Mouse (Mus musculus): Measurements from ENCODE around the gene Shb. TPM values are rescaled to one million over a fixed set of nuclear protein-coding genes. Genes with fewer than 3 reads are reported as not detected.

Gene Shb
- total and polyA plus RNA-seq, 2 experiments from 2014 or later: 7.4 to 54.8 TPM

DNA sequence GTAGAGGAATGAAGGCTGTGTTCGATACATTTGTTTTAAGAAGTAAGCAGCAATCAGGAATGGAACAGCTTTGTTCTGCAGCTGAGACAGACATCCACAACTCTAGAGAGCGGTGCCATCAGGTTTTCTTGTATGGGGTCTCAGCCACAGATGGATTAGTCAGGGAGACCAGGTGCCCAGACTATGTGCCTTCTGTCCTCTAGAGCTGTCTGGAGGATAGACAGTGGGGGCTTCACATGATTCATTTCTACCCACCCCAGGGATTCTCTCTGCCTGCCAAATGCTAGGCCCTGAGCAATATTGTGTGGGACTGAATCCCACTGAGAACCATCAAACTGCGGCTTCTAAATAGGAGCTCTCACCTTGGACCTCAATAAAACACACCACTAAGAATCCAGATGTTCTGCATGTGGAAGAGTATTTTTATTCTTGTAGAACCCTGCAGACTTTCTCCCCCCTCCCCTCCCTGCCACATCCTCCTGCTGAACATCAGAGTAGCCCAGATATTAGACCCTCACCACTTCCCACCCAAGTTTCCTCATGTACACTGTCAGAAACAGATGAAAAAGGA, 11.3 kb upstream of the Shb start:
- Histone ChIP-seq H3K4me3 (ENCODE audit: low read depth, low read length) (no peak overlapping the region), H3K4me2 (ENCODE audit: low read depth, low read length) (no peak overlapping the region), H3K36me3 (replicated peaks; ENCODE audit: control insufficient read depth, insufficient read depth, low read length) (no peaks in the 10 kb centered on the region), H3K9me3 (replicated peaks; ENCODE audit: control insufficient read depth, low read length) (no peaks in the 10 kb centered on the region), H3K27ac (ENCODE audit: low read depth) (no peak overlapping the region), H3K9ac (replicated peaks; ENCODE audit: low read depth, low read length) (no peak overlapping the region), H3K27me3 (ENCODE audit: control insufficient read depth, insufficient read depth, low read length) (no peaks in the 10 kb centered on the region), H3K4me1 (ENCODE audit: control insufficient read depth, insufficient read depth) (0 out of 2 replicates have a peak, but pooled peaks cover 4% of the 10 kb centered on the region)
- TF ChIP-seq CTCF (IDR thresholded peaks at IDR 0.05; ENCODE audit: low read depth) (no peak), EP300 (IDR thresholded peaks at IDR 0.05; ENCODE audit: low read depth) (no peak)
- DNase-seq (ENCODE audit: low spot score): no peak
- no peak for ATAC-seq (ENCODE audit: insufficient read depth, low read depth)
- WGBS: 90% methylated on average over 3 of the region's 3 CpGs

DNA sequence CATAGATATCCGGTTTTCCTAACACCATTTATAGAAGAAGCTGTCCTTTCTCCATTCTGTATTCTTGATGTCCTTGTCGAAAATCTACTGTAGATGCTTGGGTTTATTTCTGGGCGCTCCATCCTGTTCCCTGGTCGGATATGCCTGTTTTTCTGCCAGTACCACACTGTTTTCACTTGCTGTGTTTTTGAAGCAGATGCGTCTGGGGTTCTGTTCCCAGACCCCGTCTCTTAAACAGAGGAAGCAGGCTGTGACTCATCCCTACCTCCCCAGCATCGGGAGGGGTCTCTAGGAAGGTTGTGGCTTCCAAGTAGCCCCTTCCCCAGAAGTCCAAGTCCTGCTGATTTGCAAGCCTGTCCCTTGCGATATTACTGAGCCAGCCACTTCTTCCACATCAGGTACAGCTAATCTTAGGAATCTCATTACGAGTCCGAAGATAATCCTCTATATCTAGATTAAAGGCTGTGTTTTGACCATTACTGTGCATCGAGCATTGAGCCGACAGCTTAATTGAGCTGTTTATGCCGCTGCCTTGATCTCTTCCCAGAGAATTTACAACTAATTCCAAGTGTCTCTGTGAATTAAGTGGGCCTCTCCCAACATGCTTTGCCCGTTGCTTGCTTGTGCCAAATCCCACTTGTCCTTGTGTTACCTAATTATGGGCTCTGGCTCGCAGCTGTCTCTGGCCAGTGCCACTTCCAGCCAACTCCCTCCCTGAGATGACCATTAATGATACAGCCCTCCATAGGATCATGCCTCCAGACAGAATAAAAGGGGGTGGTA, 8.1 kb upstream of the Shb start:
- H3K9me3 ChIP-seq (replicated peaks; ENCODE audit: control insufficient read depth, low read length): no peaks in the 10 kb centered on the region
- no peaks in the 10 kb centered on the region for H3K36me3 ChIP-seq (replicated peaks; ENCODE audit: control insufficient read depth, insufficient read depth, low read length)
- TF ChIP-seq EP300 (IDR thresholded peaks at IDR 0.05; ENCODE audit: low read depth) (no peak), CTCF (IDR thresholded peaks at IDR 0.05; ENCODE audit: low read depth) (no peak)
- no peaks in the 10 kb centered on the region for H3K27me3 ChIP-seq (ENCODE audit: control insufficient read depth, insufficient read depth, low read length)
- DNase-seq (ENCODE audit: low spot score): no peak
- peak; percentile 58; the same call in 1 of the 2 replicates for ATAC-seq (ENCODE audit: insufficient read depth, low read depth)
- H3K4me3 ChIP-seq (ENCODE audit: low read depth, low read length): no peak overlapping the region
- H3K27ac ChIP-seq (ENCODE audit: low read depth): no peak overlapping the region
- H3K4me1 ChIP-seq (ENCODE audit: control insufficient read depth, insufficient read depth): 0 out of 2 replicates have a peak, but pooled peaks cover 4% of the 10 kb centered on the region
- H3K9ac ChIP-seq (replicated peaks; ENCODE audit: low read depth, low read length): no peak overlapping the region
- 67% methylated on average over 15 of the region's 15 CpGs for WGBS
- H3K4me2 ChIP-seq (ENCODE audit: low read depth, low read length): no peak overlapping the region

DNA sequence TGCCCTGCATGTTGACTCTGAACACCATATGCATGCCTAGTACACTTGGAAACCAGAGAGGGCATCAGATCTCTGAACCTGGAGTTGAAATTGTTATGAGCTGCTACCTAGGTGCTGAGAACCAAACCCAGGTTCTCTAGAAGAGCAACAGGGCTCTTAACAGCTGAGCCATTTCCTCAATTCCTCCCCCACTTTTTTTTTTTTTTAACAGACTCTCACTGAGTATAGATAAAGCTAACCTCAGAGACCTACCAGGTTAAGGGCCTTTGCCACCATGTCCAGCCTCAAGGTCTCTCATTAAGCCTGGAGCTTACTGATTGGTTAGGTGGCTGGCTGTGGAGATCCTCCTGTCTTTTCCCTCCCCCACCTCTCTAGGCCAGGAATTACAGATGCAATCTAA, 6.9 kb upstream of the Shb start:
- no peak for ATAC-seq (ENCODE audit: insufficient read depth, low read depth)
- no peaks in the 10 kb centered on the region for H3K9me3 ChIP-seq (replicated peaks; ENCODE audit: control insufficient read depth, low read length)
- H3K4me3 ChIP-seq (ENCODE audit: low read depth, low read length): no peak overlapping the region
- TF ChIP-seq CTCF (IDR thresholded peaks at IDR 0.05; ENCODE audit: low read depth): no peak
- TF ChIP-seq EP300 (IDR thresholded peaks at IDR 0.05; ENCODE audit: low read depth): no peak
- no peaks in the 10 kb centered on the region for H3K36me3 ChIP-seq (replicated peaks; ENCODE audit: control insufficient read depth, insufficient read depth, low read length)
- no peak overlapping the region for H3K9ac ChIP-seq (replicated peaks; ENCODE audit: low read depth, low read length)
- 0 out of 2 replicates have a peak, but pooled peaks cover 4% of the 10 kb centered on the region for H3K4me1 ChIP-seq (ENCODE audit: control insufficient read depth, insufficient read depth)
- DNase-seq (ENCODE audit: low spot score): no peak
- H3K27me3 ChIP-seq (ENCODE audit: control insufficient read depth, insufficient read depth, low read length): no peaks in the 10 kb centered on the region
- H3K27ac ChIP-seq (ENCODE audit: low read depth): no peak overlapping the region
- no peak overlapping the region for H3K4me2 ChIP-seq (ENCODE audit: low read depth, low read length)

DNA sequence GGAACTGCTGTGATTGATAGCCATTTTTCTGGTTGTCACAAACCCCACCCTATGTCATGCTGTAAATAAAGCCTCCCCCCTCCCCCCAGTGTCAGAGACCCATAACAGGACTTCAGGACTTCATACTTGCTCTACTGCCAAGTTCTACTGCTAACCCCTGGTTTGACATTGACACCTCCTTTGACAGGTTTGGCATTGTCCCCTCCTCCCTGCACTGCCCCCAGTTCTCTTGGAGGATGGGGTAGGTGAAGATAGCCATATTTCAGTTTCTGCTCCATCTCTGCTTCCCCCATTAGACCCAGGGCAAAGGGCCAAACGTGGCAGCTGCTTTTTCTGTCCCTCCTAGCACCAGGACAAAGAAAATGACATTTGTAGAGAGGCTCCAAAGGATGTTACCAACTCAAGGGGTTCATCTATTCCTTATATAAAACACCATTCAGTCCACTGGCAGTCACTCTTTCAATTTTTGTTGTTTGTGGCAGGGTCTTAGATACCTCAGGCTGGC, 1.2 kb upstream of the Shb start:
- no peaks in the 10 kb centered on the region for H3K9me3 ChIP-seq (replicated peaks; ENCODE audit: control insufficient read depth, low read length)
- H3K27me3 ChIP-seq (ENCODE audit: control insufficient read depth, insufficient read depth, low read length): no peaks in the 10 kb centered on the region
- H3K36me3 ChIP-seq (replicated peaks; ENCODE audit: control insufficient read depth, insufficient read depth, low read length): no peaks in the 10 kb centered on the region
- no peak for ATAC-seq (ENCODE audit: insufficient read depth, low read depth)
- DNase-seq (ENCODE audit: low spot score): no peak
- TF ChIP-seq CTCF (IDR thresholded peaks at IDR 0.05; ENCODE audit: low read depth): no peak
- TF ChIP-seq EP300 (IDR thresholded peaks at IDR 0.05; ENCODE audit: low read depth): no peak
- WGBS: 32% methylated on average over 1 of the region's 1 CpGs
- H3K4me1 ChIP-seq (ENCODE audit: control insufficient read depth, insufficient read depth): peaks cover 17% of the 10 kb centered on the region
- H3K27ac ChIP-seq (ENCODE audit: low read depth): no peak overlapping the region
- no peak overlapping the region for H3K4me3 ChIP-seq (ENCODE audit: low read depth, low read length)
- no peak overlapping the region for H3K9ac ChIP-seq (replicated peaks; ENCODE audit: low read depth, low read length)
- no peak overlapping the region for H3K4me2 ChIP-seq (ENCODE audit: low read depth, low read length)

DNA sequence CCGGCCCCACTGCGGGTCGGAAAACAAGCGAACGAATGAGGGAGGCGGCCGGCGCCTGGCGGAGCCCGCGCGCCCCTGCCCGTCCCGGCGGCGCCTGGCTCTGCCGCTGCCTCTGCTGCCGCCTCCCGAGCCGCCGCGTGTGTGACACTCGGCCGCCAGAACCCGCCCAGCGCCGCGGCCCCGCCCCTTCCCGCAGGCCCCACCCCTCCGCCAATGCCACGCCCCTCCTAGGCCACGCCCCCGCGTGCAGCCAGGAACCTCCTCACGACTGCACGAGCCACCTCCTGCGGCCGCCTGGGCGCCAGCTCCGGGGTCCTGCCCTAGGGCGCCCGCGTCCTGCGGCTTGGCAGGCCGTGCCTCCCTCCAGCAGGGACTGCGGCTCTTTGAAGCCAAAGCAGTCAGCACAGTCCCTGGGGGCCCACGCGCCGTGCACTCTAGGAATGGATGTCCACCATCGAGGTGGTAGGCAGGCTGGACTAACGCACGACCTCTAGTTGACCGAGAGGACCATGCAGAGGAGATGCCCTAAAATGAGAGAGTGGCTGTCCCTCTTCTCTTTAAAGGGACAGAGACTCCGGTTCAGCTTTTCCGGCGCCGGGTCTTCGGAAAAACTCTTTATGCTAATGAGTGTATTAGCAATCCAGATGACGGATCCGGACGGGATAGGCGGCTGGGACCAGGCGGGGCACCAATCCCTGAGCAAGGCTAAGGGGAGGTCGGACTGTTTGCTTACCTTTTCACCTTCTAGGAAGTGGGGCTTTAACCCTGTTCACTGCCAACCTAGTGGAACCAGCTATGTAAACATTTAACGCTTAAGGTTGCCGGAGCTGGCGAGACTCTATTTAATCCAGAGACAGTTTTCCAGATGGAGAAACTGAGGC, 1.4 kb downstream of the Shb start:
- Histone ChIP-seq H3K27ac (ENCODE audit: low read depth) (peak overlapping the region; percentile 95), H3K27me3 (ENCODE audit: control insufficient read depth, insufficient read depth, low read length) (no peaks in the 10 kb centered on the region), H3K9ac (replicated peaks; ENCODE audit: low read depth, low read length) (peak overlapping the region; percentile 95), H3K9me3 (replicated peaks; ENCODE audit: control insufficient read depth, low read length) (no peaks in the 10 kb centered on the region), H3K4me3 (ENCODE audit: low read depth, low read length) (peak overlapping the region; percentile 94), H3K4me1 (ENCODE audit: control insufficient read depth, insufficient read depth) (peaks cover 33% of the 10 kb centered on the region), H3K36me3 (replicated peaks; ENCODE audit: control insufficient read depth, insufficient read depth, low read length) (no peaks in the 10 kb centered on the region), H3K4me2 (ENCODE audit: low read depth, low read length) (peak overlapping the region; percentile 92)
- under 1% methylated on average over 59 of the region's 68 CpGs for WGBS
- peak; percentile 95 for DNase-seq (ENCODE audit: low spot score)
- TF ChIP-seq EP300 (IDR thresholded peaks at IDR 0.05; ENCODE audit: low read depth) (peak; percentile 39; the same call in 1 of the 2 replicates), CTCF (IDR thresholded peaks at IDR 0.05; ENCODE audit: low read depth) (no peak; the same call in 1 of the 2 replicates)
- ATAC-seq (ENCODE audit: insufficient read depth, low read depth): peak; percentile 90

Measured in heart, postnatal 0 days (tissue).